Mouse (Mus musculus): ENCODE data around the gene Otud7a.

Gene Otud7a

DNA sequence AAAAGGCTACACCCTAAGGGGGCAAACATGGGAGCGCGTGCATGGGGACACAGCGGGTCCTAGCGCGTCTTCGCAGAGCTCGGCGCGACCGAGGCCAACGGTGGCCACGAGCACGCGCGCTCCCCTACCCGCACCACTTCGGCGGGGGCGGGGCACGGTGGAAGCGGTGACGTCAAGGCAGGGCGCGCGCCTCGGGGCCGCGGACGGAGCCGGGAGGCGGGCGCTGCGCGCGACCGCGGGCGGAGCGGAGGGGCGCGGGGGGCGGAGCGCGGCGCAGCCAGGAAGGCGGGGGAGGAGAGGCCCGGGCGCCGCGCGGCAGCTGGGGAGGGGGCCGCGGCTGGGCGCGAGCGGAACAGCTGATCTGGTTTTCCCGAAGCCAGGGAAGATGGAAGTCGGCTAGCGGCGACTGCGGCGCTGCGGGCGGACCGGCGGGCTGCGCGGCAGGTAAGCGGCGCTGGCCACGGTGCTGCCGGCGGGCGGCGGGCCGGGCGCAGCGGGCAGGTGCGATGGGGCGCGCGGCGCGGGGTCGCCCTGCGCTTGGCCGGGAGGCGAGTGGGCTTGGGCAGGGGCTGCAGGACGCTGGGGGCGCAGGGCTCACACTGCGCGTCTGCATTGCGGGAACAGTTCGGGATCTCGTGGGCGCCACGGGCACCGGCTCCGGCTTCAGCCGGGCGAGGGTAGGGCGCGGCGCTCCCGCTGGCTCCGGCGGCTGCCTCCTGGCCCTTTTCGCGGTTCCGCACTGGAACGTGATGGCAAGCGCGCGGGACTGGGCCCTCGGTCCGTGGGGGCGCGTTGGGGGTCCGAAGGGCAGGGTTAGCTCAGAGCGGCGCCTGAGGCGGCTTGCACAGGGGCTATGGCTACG lies at the start of gene Otud7a:
Gene Otud7a, plus strand, starts transcription at position 268 of the 862 bp plus-strand sequence.
- DNase-seq (ENCODE audit: low spot score): peak; percentile 36

DNA sequence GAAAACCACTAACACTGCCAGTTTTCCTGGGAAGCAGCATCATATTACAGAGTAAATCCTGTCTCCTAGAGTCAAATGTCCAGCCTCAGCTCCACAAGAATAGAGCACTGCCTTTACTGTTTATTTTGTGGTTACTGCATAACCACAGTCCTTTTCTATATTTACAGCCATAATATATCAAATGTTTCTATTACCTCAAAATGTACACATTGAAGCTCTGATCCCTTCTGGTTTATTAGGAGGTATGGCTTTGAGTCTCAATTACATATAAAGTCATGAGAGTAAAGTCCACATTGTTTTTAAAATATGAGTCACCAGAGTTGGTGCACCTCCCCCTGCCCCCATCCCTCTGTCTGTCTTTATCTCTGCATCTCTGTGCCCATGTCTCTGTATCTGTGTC lies 38.6 kb upstream of the Otud7a start:
- DNase-seq (ENCODE audit: low spot score): no peak

DNA sequence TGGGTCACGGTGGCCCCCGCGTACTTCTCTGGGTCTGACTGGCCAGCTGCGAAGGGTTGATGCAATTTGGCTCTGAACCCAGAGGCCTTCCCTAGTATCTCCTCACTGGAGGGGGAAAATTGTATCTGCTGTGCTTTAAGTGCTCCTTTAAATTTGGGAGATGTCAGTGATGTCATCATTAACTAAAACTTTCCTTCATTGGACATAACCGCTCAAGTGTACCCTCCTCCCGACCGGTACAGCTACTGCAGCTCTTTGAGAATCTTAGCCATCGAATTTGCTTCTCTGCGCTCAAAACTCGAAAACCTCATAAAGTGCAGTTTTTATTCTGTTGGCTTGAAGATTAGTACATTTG lies 772 bp downstream of the Otud7a start:
- no peak for DNase-seq (ENCODE audit: low spot score)

DNA sequence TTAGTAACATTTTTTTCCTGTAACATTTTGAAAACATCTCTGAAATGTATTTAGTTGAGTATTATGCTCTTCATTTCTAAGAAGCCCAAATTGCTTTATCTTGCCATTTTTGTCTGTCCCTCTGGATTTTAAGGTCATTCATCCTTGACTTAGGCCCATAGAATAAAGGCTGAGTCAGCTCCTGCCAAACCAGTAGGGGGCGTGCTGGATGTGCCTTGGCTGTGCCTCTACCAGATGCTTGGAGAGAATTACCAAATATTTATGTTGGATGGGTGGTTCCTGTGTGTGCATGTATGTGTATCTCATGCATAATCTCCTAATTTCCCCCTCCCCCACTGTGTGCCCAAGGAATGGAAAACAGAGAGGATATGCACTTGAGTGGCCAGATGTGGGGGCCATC lies 2.4 kb downstream of the Otud7a start:
- DNase-seq (ENCODE audit: low spot score): no peak

DNA sequence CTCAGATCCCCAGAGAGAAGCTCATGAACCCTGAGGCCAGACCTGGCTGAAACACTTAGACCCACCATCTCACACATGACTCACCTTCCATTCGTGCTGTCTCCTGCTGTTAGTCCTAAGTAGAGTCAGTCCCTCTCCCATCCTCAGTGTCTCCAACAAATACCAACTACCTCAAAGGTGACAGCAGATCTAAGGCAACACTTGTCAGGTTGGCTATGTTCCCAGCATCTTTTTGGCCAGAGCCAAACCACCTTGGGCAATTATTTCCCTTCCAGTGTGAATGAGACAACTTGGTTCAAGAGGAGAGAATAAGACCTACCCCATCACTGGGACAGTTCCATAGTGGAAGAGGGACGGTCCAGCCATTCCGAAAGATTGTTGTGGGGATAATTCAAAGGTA lies 10.7 kb downstream of the Otud7a start:
- DNase-seq (ENCODE audit: low spot score): no peak

DNA sequence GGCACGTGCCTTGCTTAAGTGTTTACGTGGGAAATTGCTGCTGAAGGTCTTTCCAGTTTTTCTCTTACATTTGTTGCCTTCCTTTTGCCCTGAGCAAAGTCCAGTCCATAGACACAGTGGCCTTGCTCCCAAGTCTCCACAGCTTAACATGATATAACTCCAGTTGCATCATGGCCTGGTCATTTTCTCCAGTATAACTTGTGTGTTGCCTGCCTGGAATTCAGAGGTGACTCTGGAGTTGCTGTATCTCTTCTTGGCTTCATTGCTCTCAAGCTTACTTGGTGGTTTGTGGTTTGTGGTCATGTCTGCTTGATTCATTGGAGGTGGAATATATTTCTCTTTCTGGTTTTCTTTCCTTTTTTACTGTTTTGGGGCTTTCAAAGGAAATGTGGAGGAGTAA lies 17.7 kb downstream of the Otud7a start:
- DNase-seq (ENCODE audit: low spot score): no peak

DNA sequence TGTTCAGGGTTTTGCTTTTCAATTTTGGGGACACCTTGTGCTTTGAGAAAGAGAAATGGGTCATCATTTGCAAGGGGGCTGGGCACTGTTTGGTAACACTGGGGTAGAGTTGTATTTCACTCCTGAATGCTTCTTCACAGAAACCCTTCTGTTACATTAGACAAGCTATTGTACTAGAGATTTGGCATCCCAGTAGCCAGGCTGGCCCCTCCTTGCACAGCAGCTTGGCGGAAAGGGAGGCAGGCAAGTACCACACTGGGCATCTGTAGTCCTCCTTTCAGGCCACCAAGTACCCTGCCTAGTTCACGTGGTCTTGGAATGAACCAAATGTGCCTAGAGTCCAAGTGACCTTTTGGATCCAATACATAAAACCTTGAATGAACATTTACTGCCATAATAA lies 18.1 kb downstream of the Otud7a start:
- DNase-seq (ENCODE audit: low spot score): no peak

DNA sequence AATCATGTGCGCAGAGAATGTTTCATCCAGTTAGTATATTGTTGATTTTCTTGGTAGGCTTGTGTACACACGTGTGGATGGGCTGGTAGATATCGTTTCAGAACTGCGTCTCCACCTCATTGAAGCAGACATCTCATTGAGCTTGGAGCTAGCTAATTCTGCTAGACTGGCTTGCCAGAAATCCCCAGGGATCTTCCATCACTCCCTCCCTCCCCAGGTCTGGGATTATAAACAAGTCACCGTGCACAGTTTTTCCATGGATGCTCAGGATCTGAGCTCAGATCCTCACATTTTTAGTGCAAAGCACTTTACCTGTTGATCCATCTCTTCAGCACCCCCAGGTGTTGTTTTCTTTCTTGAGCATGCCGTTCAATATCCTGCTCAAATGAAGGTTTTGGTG lies 22.2 kb downstream of the Otud7a start:
- DNase-seq (ENCODE audit: low spot score): no peak

DNA sequence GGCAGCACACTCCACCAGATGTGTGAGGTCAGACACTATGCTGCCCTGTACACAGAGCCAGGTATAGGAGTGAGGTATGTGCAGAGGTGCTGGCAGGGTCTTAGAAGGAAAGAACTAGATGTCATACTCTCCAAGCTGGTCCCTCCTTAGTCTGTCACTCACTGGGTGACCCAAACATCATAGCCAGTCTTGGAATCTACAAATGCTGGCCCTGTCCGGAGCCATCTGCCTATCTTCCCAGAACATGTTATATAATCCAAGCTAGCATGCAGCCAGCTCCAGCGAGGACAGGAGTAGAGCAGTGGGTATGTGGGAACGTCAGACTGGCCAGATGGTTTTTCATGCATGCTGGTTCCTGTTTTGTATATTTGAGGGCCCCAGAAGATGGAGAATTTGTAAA lies 23.7 kb downstream of the Otud7a start:
- no peak for DNase-seq (ENCODE audit: low spot score)

DNA sequence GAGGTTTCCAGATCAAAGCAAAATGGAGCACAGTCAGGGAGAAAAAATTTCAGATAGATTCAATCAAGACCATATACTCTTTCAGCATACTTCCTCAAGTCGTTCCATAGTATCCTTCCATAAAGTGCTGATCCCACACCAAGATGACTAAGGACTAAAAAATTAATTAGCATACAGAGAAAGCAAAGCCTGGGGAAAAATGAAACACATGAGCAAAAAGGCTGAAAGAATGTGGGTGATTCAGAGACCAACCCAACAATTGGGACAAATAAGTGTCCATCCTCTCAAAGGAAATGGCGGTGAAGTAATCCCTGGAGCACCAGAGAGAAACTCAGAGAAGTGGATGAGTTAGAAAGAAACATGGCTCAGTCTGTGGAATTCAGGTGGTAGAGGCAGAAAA lies 38.5 kb downstream of the Otud7a start:
- DNase-seq (ENCODE audit: low spot score): no peak

DNA sequence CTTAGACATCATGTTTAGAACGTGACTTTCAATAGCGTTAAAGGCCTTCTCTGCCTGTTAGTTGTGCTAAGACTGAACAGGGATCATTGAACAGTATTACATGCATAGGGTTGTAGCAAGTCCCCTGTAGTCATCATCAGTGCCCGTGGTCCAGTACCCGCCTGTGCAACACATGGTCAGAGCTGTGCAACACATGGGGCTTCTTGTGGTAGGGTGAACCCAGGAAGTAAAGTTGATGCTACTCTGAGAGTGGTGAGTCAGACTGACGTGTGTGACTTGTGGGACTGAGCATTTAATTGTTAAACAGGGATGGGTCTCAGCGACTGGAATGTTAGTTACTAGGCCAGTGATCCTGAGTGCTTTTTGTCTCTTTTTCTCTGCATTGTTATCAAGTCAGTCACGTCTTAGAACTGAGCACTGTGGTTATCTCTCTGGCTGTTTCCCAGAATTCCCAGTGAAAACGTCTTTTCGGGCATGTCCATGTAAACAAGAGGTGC lies 52.5 kb downstream of the Otud7a start:
- no peak for DNase-seq (ENCODE audit: low spot score)

DNA sequence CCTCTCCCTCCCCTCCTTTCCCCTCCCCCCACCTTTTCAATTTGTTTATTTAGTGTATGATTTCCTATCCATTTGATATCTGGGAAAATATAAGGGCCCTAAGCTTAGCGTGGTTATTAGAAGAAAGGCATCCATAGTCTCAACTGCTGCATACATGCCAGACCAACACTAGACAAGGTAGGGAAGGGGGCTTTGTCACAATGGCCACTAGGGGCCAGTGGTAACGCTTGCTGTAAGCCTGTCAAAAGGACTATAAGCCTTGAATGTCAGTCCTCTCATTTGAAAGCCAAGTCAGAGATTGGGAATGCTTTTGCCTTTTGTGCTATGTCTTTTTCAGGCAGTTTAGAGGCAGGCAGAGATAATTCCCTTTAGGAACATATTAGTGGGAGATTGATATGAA lies 59.7 kb downstream of the Otud7a start:
- no peak for DNase-seq (ENCODE audit: low spot score)

DNA sequence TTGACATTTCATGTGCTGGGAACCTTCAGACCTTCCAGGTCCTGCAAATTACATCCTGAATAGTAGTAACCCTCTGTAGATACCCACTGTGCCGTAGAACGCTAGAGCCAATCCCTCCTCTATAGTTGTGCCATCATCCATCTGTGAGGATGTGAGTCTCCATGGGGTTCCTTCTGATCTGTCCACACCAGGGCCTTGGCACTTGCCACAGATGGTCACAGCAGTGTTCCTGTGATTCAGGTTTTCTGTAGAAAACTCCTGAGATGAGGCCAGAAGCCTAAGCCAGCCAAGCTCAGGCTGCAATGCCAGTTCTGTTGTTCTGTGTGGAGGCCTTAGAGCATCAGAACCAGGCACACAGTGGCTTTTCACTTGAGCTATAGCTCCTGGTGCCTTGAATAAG lies 63.5 kb downstream of the Otud7a start:
- DNase-seq (ENCODE audit: low spot score): no peak

DNA sequence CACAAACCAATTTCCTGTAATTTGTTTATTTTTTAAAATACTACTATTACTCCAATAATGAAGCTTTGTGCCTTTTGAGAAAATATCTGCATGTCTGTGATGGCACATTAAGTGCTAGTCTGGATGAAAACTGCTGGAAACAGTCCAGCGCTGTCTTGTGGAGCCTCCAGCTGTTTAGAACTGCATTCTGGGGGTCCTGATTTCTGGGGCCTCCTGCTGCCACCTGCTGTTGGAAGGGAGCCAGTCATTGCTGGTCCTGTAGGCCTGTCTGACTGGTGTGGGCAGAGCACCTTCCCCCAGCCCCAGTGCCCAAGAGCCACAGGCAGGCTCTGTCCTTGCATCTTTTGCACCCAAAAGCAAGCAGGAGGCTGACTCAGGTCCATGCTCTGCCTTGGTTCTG lies 65.3 kb downstream of the Otud7a start:
- DNase-seq (ENCODE audit: low spot score): no peak

DNA sequence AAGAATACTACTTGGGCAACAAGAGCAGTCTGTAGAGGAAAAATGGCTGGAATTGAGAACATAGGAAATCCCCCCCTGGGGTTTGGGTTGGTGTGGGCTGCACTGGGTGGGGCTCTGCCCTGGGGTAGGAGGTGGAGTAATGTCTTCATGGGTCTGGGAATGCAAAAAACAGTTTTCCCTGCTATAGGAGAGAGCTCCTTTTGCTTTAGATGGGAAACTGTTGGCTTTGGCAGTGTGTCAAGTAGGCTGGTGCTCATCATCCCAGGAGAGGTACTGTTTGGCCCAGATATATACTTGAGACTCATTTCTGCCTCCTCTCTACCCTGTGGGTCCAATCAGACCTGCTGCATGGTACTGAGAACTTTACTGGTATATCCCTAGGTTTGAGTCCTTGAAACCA lies 66.9 kb downstream of the Otud7a start:
- DNase-seq (ENCODE audit: low spot score): no peak

DNA sequence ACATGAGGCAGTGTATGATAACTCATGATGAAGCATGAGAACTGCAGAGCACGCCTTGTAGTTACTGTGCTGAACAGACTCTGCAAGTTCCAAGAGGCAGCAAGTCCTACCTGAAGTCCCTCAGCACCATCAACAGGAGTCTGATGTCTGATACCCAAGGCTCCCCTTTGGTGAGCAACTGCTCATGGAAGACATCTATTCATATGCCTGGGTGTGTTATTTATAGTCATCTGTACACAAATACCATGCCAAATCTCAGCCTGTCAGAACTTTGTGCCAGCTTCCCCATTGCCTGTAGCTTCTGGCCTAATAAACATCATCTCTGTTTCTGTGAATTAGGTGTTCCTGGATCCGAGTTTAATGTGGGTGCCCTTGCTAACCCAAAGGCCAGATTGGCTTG lies 68.0 kb downstream of the Otud7a start:
- no peak for DNase-seq (ENCODE audit: low spot score)

DNA sequence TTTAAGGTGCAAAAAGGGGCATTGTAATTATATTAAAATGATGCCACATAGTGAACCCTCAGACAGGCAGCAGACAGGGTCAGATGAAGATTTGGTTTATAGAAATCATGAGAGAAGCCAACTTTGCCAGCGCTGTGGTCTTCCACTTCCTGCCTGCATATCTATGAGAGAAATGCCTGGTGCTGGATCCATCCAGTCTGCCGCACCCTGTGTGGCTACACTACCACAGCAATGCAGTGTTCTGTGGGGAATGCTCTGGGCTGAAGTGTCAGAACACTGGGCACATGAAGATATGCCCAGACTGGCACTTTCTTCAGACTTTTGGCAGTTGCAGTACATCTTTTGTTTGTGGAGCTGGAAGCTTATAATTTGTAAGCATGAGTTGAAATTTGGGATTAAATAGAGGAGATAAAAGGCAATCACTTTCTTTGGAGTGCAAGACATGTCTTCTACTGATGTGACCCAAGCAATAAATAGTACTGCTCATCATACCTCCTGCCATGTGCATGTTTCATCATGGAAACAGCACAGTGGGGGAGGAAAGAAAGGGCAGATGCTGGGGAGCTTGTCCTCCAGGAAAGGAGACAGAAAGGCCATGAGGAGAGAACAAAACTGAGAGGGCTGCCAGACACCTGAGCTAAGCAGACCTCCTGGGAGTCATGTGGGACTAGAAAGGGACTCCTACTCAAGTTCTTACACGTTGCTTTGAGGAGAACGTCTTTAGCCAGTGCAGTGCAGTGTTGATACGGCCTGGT lies 71.8 kb downstream of the Otud7a start:
- DNase-seq (ENCODE audit: low spot score): no peak

DNA sequence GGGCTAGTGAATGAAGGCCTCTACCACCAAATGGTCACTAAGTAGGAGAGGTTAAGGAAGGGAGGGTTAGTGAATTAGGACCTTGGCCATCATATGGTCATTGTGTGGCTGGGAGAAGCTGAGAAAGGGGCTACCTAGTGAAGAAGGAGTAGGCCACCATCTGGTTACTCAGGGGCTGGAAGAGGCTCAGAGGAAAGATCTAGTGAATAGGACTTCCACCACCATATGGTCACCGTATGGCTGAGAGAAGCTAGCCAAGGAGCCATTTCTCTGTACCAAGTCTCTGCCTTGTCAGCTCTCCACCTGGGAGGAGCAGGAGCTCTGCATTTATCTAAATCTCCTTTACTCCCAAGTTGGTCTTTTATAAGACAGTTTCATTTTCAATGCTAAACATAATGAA lies 75.7 kb downstream of the Otud7a start:
- no peak for DNase-seq (ENCODE audit: low spot score)

DNA sequence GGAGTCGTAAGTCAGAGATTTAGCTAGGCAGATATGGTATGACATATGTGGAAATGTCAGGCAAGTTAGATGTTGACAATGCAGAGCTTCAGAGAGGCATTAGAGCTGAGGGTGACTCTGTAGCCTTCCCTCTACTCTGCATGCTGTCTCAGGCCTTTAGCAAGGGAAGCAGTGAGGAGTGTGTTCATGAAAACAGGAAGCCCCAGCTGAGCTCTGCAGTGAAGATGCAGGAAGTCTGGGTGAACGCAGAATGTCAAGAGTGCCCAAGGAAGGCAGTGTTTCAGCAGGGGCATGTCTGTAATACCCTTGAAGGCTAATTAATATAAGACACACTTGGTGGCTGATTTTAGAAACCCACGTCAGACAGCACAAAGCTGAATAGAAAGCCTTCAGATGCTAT lies 77.9 kb downstream of the Otud7a start:
- DNase-seq (ENCODE audit: low spot score): no peak

DNA sequence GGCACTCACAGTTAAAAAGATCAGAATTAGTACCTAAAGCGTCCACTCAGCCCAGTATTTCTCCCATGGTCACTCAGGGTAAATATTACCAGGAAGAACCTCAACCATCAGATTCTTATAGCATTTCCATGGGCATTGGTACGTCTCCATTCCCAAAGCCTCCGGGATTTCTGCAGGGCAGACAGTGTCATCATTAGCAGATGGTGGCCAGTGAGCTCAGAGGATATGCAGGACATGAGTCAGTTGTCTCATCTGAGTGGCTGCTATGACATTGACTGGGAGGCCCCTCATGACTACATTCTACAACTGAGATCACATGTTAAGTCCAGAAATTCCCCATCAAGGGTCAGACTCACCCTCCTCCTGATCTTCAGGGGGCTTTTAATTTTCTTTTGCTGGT lies 78.5 kb downstream of the Otud7a start:
- no peak for DNase-seq (ENCODE audit: low spot score)

DNA sequence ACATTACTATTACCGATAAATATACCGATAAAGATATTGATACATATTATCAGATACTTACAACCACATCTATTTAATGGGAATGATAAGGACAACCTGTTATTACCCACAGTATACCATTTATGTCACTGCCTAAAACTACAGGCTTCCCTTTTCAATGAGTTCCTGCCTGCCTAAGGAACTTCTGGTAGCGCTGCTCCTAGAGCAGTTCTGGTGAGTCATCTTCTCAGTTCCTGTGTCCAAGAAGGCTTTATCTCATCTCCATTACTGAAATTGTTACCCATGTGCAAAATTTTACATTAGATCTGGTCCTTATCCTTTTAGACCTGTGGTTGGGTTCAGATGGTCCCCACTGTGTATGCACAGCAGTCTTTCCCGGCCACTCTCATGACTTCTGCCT lies 95.7 kb downstream of the Otud7a start:
- no peak for DNase-seq (ENCODE audit: low spot score)

DNA sequence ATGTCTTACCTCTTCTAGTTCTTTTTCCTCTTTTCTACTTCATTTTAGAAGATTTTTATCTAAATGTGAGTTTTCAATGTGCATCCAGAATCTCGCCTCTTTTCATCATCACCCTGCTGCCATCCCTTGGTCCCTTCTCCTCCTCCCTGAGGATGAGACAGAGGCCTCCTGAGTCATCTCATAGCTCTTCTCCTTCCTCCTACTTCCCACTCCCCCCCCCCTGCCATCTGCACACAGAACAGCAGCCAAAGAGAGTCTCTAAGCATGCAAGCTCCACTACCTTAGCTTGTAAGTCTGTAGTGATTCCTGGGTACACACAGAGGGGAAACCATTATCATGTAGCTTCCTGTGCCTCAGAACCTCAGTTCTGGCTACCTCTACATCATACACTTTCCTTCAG lies 109.9 kb downstream of the Otud7a start:
- DNase-seq (ENCODE audit: low spot score): no peak

DNA sequence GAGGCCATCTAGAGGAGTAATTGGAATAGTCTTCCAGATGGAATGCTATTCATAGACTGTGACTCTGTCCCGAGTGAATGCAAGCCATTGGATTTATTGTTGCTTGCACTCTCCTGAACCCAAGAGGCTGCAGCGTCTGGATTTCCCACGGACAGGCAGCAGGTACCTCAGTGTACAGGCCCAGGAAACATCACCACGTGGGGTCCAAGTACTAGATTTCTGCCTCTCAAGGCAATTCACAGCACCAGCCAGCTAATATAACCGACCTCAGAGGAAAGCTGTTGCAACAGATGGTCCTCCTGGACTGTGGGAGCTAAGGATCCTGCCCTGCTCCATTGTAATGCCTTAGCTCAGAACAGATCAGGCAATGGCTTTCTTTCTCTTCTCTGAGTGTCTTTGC lies 111.8 kb downstream of the Otud7a start:
- DNase-seq (ENCODE audit: low spot score): no peak

DNA sequence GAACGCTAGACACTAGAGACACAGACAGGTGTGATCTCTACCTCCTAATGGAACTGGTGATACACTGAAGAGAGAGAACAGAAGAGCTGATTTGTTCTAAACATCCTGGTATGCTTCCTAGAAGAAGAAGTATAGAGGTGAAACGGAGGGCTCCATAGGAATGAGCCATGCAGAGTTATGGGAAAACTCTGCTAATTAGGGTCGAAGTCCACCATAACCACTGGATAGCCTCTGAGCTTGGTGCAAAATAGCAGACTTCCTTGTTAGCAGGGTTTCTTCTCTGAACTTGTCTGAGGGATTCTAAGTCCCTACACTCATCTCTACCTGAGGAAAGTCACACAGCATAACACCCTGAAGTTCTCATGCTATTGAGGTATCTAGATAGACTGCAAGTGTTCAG lies 114.4 kb downstream of the Otud7a start:
- DNase-seq (ENCODE audit: low spot score): no peak

Data from ovary, postnatal 14 days (tissue).